Mouse (Mus musculus) forebrain, postnatal 0 days (tissue): ENCODE measurements at regions not wholly inside any gene's neighbourhood (a gene's known extent, or its start where the extent isn't known, plus 50 kb on each side); places are given as distances from the start of the nearest gene placed in this dataset.
A peak's percentile ranks its signal among the peaks of the same experiment; 100 is the strongest.

Experiments used
- ATAC-seq: fragments of 200-750 bp; cut with Nextera tagmentation; 2 replicates; pipeline ENCODE4 v1.8.0; 2017; ENCODE audit warnings: mild to moderate bottlenecking, moderate library complexity
- DNase-seq: peaks from one replicate; pipeline ENCODE4 v3.0.0-alpha.2; 2015
- H3K27ac ChIP-seq: fragments of 300-500 bp; sonication (generic); 2 replicates; pipeline ENCODE4 v1.5.1; 2014; ENCODE audit warnings: low read depth, mild to moderate bottlenecking, antibody characterized with exemption, low read length, moderate library complexity, mixed read lengths
- H3K27me3 ChIP-seq: fragments of 300-500 bp; sonication (generic); 2 replicates; pipeline ENCODE4 v1.6.1; 2014; ENCODE audit warnings: mild to moderate bottlenecking, low read length, mixed read lengths; ENCODE audit not compliant: insufficient read depth
- H3K36me3 ChIP-seq: fragments of 300-500 bp; sonication (generic); 2 replicates; pipeline ENCODE4 v1.6.1; 2014; ENCODE audit warnings: mild to moderate bottlenecking, moderate library complexity; ENCODE audit not compliant: insufficient read depth
- H3K4me1 ChIP-seq: fragments of 300-500 bp; sonication (generic); 2 replicates; pipeline ENCODE4 v1.6.1; 2014; ENCODE audit warnings: antibody characterized with exemption; ENCODE audit not compliant: insufficient read depth
- H3K4me2 ChIP-seq: fragments of 300-500 bp; sonication (generic); 2 replicates; pipeline ENCODE4 v1.6.1; 2014; ENCODE audit warnings: low read depth, mild to moderate bottlenecking, moderate library complexity
- H3K4me3 ChIP-seq: fragments of 300-500 bp; sonication (generic); 2 replicates; pipeline ENCODE4 v1.5.1; 2014; ENCODE audit warnings: low read depth, low read length, mixed read lengths
- H3K9ac ChIP-seq: fragments of 300-500 bp; sonication (generic); 2 replicates; pipeline ENCODE4 v1.6.1; 2014; ENCODE audit warnings: mild to moderate bottlenecking
- H3K9me3 ChIP-seq: fragments of 300-500 bp; sonication (generic); 2 replicates; pipeline ENCODE4 v1.6.1; 2016; ENCODE audit warnings: low read length
- CTCF ChIP-seq: sonication (generic); IDR thresholded peaks from 2 replicates; pipeline ENCODE4 v1.5.1; 2016; ENCODE audit warnings: antibody characterized with exemption, control low read depth, low read depth
- WGBS: fragments of 180-500 bp; shearing (Covaris S2); extraction: QIAGEN DNeasy Blood & Tissue Kit; methylation state at CpG from one replicate; pipeline ENCODE4 v1.1.7; 2014; 5-methylcytosine and 5-hydroxymethylcytosine counted together

DNA sequence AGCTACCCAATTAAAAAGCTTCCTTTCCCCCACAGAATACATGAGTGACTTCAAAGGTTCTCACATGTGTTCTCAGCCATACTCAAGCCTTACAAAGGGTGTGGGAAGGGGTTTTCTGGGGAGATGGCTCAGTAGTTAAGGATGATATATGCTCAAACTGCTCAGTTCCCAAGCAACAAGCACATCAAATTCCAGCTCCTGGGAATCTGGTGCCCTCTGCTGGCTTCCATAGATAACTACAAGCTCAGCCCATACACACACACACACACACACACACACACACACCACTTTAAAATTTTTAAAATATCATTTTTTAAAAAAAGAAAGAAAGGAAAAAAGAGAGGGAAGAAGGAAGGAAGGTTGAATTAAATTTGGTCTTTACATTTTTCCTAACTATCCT is 271.4 kb downstream of the Rbm26 start:
- DNase-seq, result no peak
- H3K9ac ChIP-seq, result no peak overlapping the region
- H3K27ac ChIP-seq, result no peak overlapping the region
- H3K4me1 ChIP-seq, result no peaks in the 10 kb centered on the region
- no peak for TF ChIP-seq CTCF
- H3K27me3 ChIP-seq, result no peaks in the 10 kb centered on the region
- no peak overlapping the region for H3K4me3 ChIP-seq
- H3K9me3 ChIP-seq, result no peaks in the 10 kb centered on the region
- H3K4me2 ChIP-seq, result no peak overlapping the region
- H3K36me3 ChIP-seq, result no peaks in the 10 kb centered on the region
- ATAC-seq, result no peak

DNA sequence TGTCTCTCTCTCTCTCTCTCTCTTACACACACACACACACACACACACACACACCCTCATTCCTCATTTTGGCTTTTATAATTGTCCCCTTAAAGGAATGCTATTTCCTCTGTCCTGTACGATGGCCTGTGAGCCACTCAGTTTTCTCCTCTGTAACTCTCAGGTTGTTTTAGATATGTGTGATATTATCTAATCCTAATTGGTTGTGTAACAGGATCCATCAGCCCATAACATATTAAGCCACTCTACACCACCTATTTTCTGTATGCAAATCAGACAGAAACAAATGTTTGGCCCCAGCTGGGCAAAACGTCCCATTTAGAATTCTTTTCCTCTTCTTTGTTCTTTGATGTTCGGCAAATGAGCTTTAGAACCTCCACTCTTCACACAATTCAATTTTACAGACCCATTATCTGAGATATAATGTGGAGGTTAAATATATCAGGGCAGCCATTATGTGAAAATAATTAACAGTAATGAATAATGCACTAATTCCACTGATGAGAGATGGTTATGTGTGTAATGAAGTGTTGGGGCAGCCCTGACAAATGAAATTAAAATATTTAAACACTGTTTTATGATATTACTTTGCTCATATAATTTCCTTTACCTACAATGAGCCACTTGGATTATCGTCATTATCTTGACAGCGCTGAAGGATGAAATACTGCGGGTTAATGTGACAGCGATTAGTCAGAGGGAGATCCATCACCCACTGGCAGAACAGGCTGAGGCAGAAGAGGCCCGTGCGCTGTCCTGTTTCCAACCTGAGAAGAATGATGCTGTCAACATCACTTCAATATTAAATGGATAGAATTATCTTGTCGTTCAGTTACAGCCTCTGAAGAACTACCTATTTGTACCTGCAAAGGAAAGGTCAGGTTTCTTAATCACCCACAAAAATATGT is 274.8 kb downstream of the Rbm26 start:
- Histone ChIP-seq H3K4me2 (no peak overlapping the region), H3K27ac (no peak overlapping the region), H3K27me3 (no peaks in the 10 kb centered on the region), H3K9ac (no peak overlapping the region), H3K36me3 (no peaks in the 10 kb centered on the region), H3K4me1 (no peaks in the 10 kb centered on the region), H3K4me3 (no peak overlapping the region), H3K9me3 (no peaks in the 10 kb centered on the region)
- ATAC-seq (no peak), DNase-seq (no peak)
- TF ChIP-seq CTCF, result no peak
- WGBS, result 43% methylated on average over 10 of the region's 10 CpGs

DNA sequence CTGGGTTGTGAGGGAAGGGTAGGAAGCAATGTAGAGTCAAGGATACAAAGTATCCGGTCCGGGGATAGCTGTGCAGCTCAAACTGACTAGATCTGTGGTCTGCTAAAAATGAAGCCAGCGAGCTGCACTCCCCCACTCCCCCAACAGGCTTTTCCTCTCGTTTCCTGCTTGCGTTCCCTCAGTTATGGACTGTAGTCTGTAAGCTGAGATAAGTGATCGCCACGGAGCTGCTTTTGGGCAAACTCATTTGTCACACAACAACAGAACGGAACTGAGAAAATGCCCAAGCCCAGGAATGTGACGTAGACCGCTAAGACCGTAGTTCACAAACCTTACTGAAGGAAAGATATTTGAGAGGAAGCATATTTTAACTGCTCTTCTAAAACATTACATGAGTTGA is 276.1 kb downstream of the Rbm26 start:
- Histone ChIP-seq H3K27ac (no peak overlapping the region), H3K36me3 (no peaks in the 10 kb centered on the region), H3K4me2 (no peak overlapping the region), H3K27me3 (no peaks in the 10 kb centered on the region), H3K4me3 (no peak overlapping the region), H3K4me1 (no peaks in the 10 kb centered on the region), H3K9me3 (no peaks in the 10 kb centered on the region), H3K9ac (no peak overlapping the region)
- no peak for ATAC-seq
- WGBS, result 86% methylated on average over 11 of the region's 11 CpGs
- TF ChIP-seq CTCF, result no peak
- no peak for DNase-seq

DNA sequence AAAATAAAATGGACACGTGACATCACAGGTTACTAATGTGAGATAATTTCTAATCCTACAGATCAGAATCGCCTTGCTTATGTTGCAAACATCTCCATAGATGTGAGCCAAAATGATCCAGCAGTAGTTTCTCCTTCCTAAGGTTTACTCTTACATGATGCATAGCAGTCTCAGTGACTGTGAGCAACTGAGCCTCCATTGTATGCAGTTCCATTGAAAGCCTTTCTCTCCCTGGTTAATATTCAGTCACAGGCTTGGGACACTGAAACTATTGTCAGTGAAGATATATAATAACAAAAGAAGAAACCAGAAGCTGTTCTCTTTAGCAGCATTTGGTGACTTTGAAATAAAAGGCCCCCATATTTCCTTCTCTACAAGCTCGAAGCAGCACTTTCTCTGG is 305.9 kb downstream of the Rbm26 start:
- Histone ChIP-seq H3K9ac (no peak overlapping the region), H3K9me3 (no peaks in the 10 kb centered on the region), H3K36me3 (no peaks in the 10 kb centered on the region), H3K27me3 (no peaks in the 10 kb centered on the region), H3K4me2 (no peak overlapping the region), H3K4me1 (no peaks in the 10 kb centered on the region), H3K27ac (no peak overlapping the region), H3K4me3 (no peak overlapping the region)
- WGBS, result 71% methylated on average over 3 of the region's 3 CpGs
- no peak for TF ChIP-seq CTCF
- ATAC-seq, result no peak
- no peak for DNase-seq

DNA sequence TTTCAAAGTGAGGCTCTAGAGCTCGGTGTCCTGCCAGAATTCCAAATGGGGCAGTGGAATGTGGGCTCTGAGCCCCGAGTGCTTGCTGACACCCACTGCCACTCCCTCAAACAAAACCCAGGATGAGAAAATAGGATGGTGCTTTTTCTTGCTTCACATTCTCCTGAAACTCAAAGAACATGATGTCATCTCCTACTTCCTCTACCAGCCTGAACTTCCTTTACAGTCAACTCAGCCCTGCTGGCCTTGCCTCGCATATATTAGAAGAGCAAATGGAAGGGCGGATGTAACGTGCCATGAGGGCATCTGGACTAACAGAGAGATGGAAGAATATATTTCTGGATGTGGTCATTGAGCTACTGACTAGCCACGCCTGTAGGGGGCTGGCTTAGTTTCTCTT is 309.6 kb downstream of the Rbm26 start:
- H3K36me3 ChIP-seq, result no peaks in the 10 kb centered on the region
- ATAC-seq, result no peak
- no peak overlapping the region for H3K9ac ChIP-seq
- no peak for TF ChIP-seq CTCF
- H3K27me3 ChIP-seq, result no peaks in the 10 kb centered on the region
- H3K4me2 ChIP-seq, result no peak overlapping the region
- WGBS, result 70% methylated on average over 6 of the region's 6 CpGs
- no peaks in the 10 kb centered on the region for H3K9me3 ChIP-seq
- DNase-seq, result no peak
- no peaks in the 10 kb centered on the region for H3K4me1 ChIP-seq
- no peak overlapping the region for H3K4me3 ChIP-seq
- H3K27ac ChIP-seq, result no peak overlapping the region

DNA sequence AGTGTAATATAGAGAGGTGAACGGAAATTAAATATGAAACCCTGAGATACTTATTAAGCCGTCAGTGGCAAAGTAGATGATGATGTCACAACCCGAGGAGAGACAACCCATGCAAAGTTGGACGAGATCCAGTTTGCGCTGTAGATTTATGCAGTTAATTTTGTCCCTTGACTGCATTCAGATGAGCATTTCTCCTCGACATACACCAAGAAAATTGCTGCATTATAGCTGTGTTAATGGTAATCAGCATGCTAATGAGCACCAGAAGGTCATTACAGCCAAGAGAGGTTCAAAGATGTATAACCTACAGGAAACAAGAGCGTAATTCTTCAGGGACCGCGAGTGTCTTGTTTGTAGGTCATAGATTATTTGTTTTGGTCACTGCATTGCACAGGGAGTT is 313.2 kb downstream of the Rbm26 start:
- peak; percentile 3 for DNase-seq
- no peaks in the 10 kb centered on the region for H3K36me3 ChIP-seq
- no peak overlapping the region for H3K4me3 ChIP-seq
- WGBS, result 37% methylated on average over 9 of the region's 9 CpGs
- no peaks in the 10 kb centered on the region for H3K4me1 ChIP-seq
- H3K27me3 ChIP-seq, result no peaks in the 10 kb centered on the region
- TF ChIP-seq CTCF, result no peak
- ATAC-seq, result no peak
- no peaks in the 10 kb centered on the region for H3K9me3 ChIP-seq
- H3K27ac ChIP-seq, result no peak overlapping the region
- no peak overlapping the region for H3K9ac ChIP-seq
- no peak overlapping the region for H3K4me2 ChIP-seq

DNA sequence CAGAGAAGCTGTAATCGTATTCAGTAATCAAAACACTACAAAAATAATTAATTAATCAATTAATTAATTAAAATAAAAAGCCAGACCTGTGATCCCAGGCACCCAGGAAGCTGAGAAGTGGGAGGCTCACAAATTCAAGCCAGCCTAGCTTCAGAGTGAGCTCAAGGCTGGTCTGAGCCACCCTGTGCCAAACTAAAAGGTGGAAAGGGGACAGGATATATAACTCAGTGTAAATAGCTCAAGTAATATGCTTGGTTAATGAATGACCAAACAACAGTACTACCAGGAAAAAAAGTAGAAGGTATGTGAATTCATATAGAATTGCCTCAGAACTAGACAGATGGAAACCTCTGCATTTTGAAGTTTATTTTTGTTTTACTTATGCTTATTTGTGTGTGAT is 321.2 kb downstream of the Rbm26 start:
- H3K4me3 ChIP-seq, result no peak overlapping the region
- WGBS, result 72% methylated on average over 1 of the region's 1 CpGs
- no peak overlapping the region for H3K4me2 ChIP-seq
- no peaks in the 10 kb centered on the region for H3K4me1 ChIP-seq
- ATAC-seq (no peak), DNase-seq (no peak)
- no peaks in the 10 kb centered on the region for H3K9me3 ChIP-seq
- TF ChIP-seq CTCF, result no peak
- H3K27ac ChIP-seq, result no peak overlapping the region
- no peak overlapping the region for H3K9ac ChIP-seq
- no peaks in the 10 kb centered on the region for H3K27me3 ChIP-seq
- no peaks in the 10 kb centered on the region for H3K36me3 ChIP-seq
